Mouse (Mus musculus) forebrain, embryonic 13.5 days (tissue): ENCODE results near the gene Gm10428. TPM values are rescaled to one million over a fixed set of nuclear protein-coding genes. Genes with fewer than 3 reads are reported as not detected.
"Not testable (repeated sequence)": the region's sequence is repeated elsewhere in the genome, so short reads cannot be mapped to it uniquely, and the experiment has no call there.

Source experiments
- ATAC-seq: fragments of 200-750 bp; cut with Nextera tagmentation; 2 replicates; pipeline ENCODE4 v1.8.0; 2017
- H3K27ac ChIP-seq: fragments of 300-500 bp; sonication (generic); 2 replicates; pipeline ENCODE4 v1.5.1; 2015; ENCODE audit warnings: inconsistent platforms, mild to moderate bottlenecking, moderate library complexity
- H3K27me3 ChIP-seq: fragments of 300-500 bp; sonication (generic); 2 replicates; pipeline ENCODE4 v1.6.1; 2015; ENCODE audit warnings: mild to moderate bottlenecking, inconsistent platforms
- H3K36me3 ChIP-seq: fragments of 300-500 bp; sonication (generic); 2 replicates; pipeline ENCODE4 v1.6.1; 2015; ENCODE audit warnings: mild to moderate bottlenecking, inconsistent platforms; ENCODE audit not compliant: poor library complexity, severe bottlenecking
- H3K4me1 ChIP-seq: fragments of 300-500 bp; sonication (generic); 2 replicates; pipeline ENCODE4 v1.6.1; 2015; ENCODE audit warnings: inconsistent platforms
- H3K4me2 ChIP-seq: fragments of 300-500 bp; sonication (generic); 2 replicates; pipeline ENCODE4 v1.6.1; 2015; ENCODE audit warnings: inconsistent platforms, mild to moderate bottlenecking, moderate library complexity
- H3K4me3 ChIP-seq: fragments of 300-500 bp; sonication (generic); 2 replicates; pipeline ENCODE4 v1.5.1; 2015; ENCODE audit warnings: mild to moderate bottlenecking, inconsistent platforms
- H3K9ac ChIP-seq: fragments of 300-500 bp; sonication (generic); 2 replicates; pipeline ENCODE4 v1.6.1; 2015; ENCODE audit warnings: mild to moderate bottlenecking, inconsistent platforms
- H3K9me3 ChIP-seq: fragments of 300-500 bp; sonication (generic); replicated peaks from 2 replicates; pipeline ENCODE4 v1.6.1; 2016; ENCODE audit warnings: inconsistent platforms
- WGBS: fragments of 180-500 bp; shearing (Covaris S2); methylation state at CpG from one replicate; pipeline ENCODE4 v1.1.7; 2015; 5-methylcytosine and 5-hydroxymethylcytosine counted together
- polyA plus RNA-seq: library from polyadenylated mRNA; unstranded; fragments of >200 nt; fragmentation: Nextera tagmentation; extraction: Ambion mirVana; gene quantifications from 2 replicates; pipeline ENCODE4 v1.2.1, GENCODE M21; 2015

Gm10428 gene
- polyA plus RNA-seq, 1 experiment from 2014 or later, result not detected

GRCm38 (mm10) chr11:62747227-62747626 is 5.7 kb upstream of the Gm10428 start:
- no peak overlapping the region for H3K4me3 ChIP-seq
- H3K27me3 ChIP-seq, result 0 out of 2 replicates have a peak, but pooled peaks cover 3% of the 10 kb centered on the region
- no peaks in the 10 kb centered on the region for H3K36me3 ChIP-seq
- H3K4me2 ChIP-seq, result no peak overlapping the region
- 75% methylated on average over 9 of the region's 9 CpGs for WGBS
- H3K9me3 ChIP-seq, result no peaks in the 10 kb centered on the region
- H3K27ac ChIP-seq, result no peak overlapping the region
- ATAC-seq, result no peak
- H3K9ac ChIP-seq, result no peak overlapping the region
- H3K4me1 ChIP-seq, result peaks cover 7% of the 10 kb centered on the region; the same call in 1 of the 2 replicates

- H3K4me1 ChIP-seq, result peaks cover 7% of the 10 kb centered on the region; the same call in 1 of the 2 replicates
- no peak overlapping the region for H3K27ac ChIP-seq
- H3K27me3 ChIP-seq, result 0 out of 2 replicates have a peak, but pooled peaks cover 3% of the 10 kb centered on the region
- 81% methylated on average over 4 of the region's 4 CpGs for WGBS
- no peak overlapping the region for H3K9ac ChIP-seq
- H3K9me3 ChIP-seq, result no peaks in the 10 kb centered on the region
- H3K4me2 ChIP-seq, result no peak overlapping the region
- H3K36me3 ChIP-seq, result no peaks in the 10 kb centered on the region
- ATAC-seq, result no peak
- no peak overlapping the region for H3K4me3 ChIP-seq
These were observed 4.8 kb upstream of the Gm10428 start for GRCm38 (mm10) chr11:62748062-62748461.

GRCm38 (mm10) chr11:62749445-62749844 is 3.5 kb upstream of the Gm10428 start:
- 90% methylated on average over 13 of the region's 13 CpGs for WGBS
- not testable (repeated sequence) for H3K4me2 ChIP-seq, H3K27me3 ChIP-seq, H3K4me1 ChIP-seq, H3K9ac ChIP-seq, ATAC-seq, H3K4me3 ChIP-seq, H3K27ac ChIP-seq, H3K36me3 ChIP-seq, H3K9me3 ChIP-seq

DNA sequence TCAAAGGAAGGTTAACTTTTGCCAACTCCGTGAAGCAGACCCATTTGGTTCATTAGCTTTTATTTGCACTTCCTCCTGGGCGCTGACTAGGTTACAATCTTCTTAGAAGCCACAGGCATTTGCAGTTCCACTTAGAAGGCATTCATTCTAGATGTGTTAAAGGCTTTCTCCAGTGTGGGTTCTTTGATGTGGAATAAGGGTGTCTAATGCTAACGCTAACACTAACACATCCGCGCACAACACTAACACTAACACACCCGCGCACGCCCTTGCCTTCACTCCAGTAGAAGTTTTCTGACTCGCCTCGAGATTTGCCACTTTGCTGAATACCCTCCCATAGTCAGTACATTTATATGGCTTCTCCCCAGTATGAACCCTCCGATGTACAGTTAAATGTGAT is 709 bp upstream of the Gm10428 start:
- Histone ChIP-seq H3K4me3 (no peak overlapping the region), H3K4me1 (peaks cover 7% of the 10 kb centered on the region; the same call in 1 of the 2 replicates), H3K27me3 (peaks cover 7% of the 10 kb centered on the region; the same call in 1 of the 2 replicates), H3K9ac (no peak overlapping the region), H3K27ac (no peak overlapping the region), H3K36me3 (no peaks in the 10 kb centered on the region), H3K4me2 (no peak overlapping the region), H3K9me3 (no peaks in the 10 kb centered on the region)
- WGBS, result 65% methylated on average over 11 of the region's 11 CpGs
- no peak for ATAC-seq

DNA sequence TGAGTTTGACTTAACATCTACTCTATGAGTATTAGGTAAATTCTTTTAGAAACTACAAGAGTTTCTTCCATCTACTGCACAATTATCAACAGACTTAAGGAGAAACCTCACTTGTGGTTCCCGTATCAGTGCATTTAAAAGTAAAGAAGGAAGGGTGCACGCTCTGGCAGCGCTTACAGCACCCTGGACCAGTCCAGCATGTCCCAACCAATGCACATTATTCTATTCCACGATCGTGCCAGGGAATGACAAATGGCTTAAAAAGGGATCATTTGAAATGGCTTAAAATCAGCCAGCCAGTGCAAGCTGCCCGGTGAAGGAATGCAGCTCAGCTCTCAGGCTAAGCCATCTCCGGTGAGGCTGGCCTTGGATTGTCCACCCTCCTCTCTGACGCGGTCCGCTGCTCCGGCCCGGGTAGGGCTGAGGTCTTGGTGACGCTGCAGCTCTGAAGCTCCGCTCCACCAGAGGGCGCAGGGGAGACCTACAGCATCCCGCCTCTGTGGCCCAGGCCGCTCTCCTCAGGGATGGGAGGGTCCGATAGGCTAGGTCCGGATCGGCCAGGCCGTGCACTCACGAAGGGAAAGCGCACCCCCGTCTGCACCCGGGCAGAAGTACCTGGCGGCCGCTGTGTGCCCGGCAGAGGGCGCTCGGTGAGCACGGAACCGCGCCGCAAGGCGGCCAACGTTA is 3.7 kb downstream of the Gm10428 start:
- 8% methylated on average over 36 of the region's 36 CpGs for WGBS
- Histone ChIP-seq H3K27ac (no peak overlapping the region), H3K9ac (peak overlapping the region; percentile 52), H3K36me3 (no peaks in the 10 kb centered on the region), H3K4me2 (peak overlapping the region; percentile 63), H3K9me3 (no peaks in the 10 kb centered on the region), H3K4me3 (peak overlapping the region; percentile 38), H3K27me3 (peaks cover 13% of the 10 kb centered on the region), H3K4me1 (peaks cover 11% of the 10 kb centered on the region; the same call in 1 of the 2 replicates)
- peak; percentile 98 for ATAC-seq

GRCm38 (mm10) chr11:62757143-62757507 is 4.2 kb downstream of the Gm10428 start:
- Histone ChIP-seq H3K36me3 (no peaks in the 10 kb centered on the region), H3K4me1 (peaks cover 11% of the 10 kb centered on the region; the same call in 1 of the 2 replicates), H3K9ac (peak overlapping the region; percentile 52), H3K27me3 (peaks cover 13% of the 10 kb centered on the region), H3K27ac (no peak overlapping the region), H3K4me2 (peak overlapping the region; percentile 63), H3K4me3 (peak overlapping the region; percentile 38), H3K9me3 (no peaks in the 10 kb centered on the region)
- 8% methylated on average over 7 of the region's 7 CpGs for WGBS
- no peak; the same call in 1 of the 2 replicates for ATAC-seq

GRCm38 (mm10) chr11:62757906-62758305 is 5.0 kb downstream of the Gm10428 start:
- no peaks in the 10 kb centered on the region for H3K36me3 ChIP-seq
- no peaks in the 10 kb centered on the region for H3K9me3 ChIP-seq
- H3K9ac ChIP-seq, result 0 out of 2 replicates have a peak overlapping the region, but pooled peaks have one; percentile 52
- no peak overlapping the region for H3K4me2 ChIP-seq
- H3K27ac ChIP-seq, result no peak overlapping the region
- peaks cover 13% of the 10 kb centered on the region for H3K27me3 ChIP-seq
- WGBS, result 85% methylated on average over 6 of the region's 6 CpGs
- ATAC-seq, result no peak
- no peak overlapping the region for H3K4me3 ChIP-seq
- H3K4me1 ChIP-seq, result peaks cover 11% of the 10 kb centered on the region; the same call in 1 of the 2 replicates

DNA sequence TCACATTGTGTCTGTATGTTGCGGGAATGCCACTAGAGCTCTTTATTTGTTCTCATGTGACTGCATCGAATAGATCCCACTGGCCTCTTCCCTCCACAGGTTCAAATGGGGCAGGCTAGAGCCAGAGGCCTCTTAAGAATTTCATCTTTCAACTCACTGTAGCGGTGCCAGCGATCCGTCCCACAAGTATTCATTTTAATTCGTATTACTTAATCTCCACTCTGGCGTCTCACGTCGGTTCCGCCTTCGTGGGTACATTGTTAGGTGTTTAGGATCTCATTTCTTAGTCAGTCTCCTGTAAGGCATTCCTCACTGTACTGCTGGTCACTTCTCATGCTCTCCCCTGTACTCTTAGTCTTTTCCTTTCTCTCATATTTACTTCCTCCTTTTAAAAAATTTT is 5.6 kb downstream of the Gm10428 start:
- Histone ChIP-seq H3K27me3 (peaks cover 13% of the 10 kb centered on the region), H3K4me2 (no peak overlapping the region), H3K9ac (no peak overlapping the region), H3K4me3 (no peak overlapping the region), H3K4me1 (peaks cover 11% of the 10 kb centered on the region; the same call in 1 of the 2 replicates), H3K36me3 (no peaks in the 10 kb centered on the region), H3K27ac (no peak overlapping the region), H3K9me3 (no peaks in the 10 kb centered on the region)
- no peak for ATAC-seq
- 73% methylated on average over 11 of the region's 11 CpGs for WGBS

- no peak overlapping the region for H3K4me3 ChIP-seq
- no peak for ATAC-seq
- no peak overlapping the region for H3K9ac ChIP-seq
- H3K36me3 ChIP-seq, result no peaks in the 10 kb centered on the region
- no peak overlapping the region for H3K27ac ChIP-seq
- H3K4me1 ChIP-seq, result peaks cover 11% of the 10 kb centered on the region; the same call in 1 of the 2 replicates
- WGBS, result 73% methylated on average over 9 of the region's 9 CpGs
- H3K9me3 ChIP-seq, result no peaks in the 10 kb centered on the region
- no peak overlapping the region for H3K4me2 ChIP-seq
- H3K27me3 ChIP-seq, result peaks cover 8% of the 10 kb centered on the region
These were observed 8.0 kb downstream of the Gm10428 start for GRCm38 (mm10) chr11:62760755-62761457.

DNA sequence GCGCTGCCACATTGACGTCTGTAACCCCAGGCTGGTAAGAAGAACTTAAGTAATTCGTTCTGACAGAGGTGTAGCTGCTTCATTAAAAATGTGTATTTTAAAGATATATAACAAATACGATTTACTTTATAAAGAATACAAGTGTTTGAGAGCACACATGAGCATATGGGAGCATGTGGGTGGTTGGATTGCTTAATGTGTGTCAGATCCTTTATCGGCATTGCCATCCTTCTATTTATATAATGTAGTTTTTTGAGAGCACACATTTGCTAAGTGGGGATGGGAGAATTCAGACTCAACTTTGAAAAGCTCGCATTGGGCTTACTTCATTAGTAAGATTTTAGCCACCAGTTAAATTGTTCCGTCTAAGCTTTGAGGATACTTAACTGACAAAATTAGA is 23.6 kb downstream of the Gm10428 start:
- Histone ChIP-seq H3K4me1 (no peaks in the 10 kb centered on the region), H3K4me3 (no peak overlapping the region), H3K36me3 (peaks cover 61% of the 10 kb centered on the region), H3K27ac (no peak overlapping the region), H3K27me3 (no peaks in the 10 kb centered on the region), H3K9ac (no peak overlapping the region), H3K9me3 (peaks cover 56% of the 10 kb centered on the region), H3K4me2 (no peak overlapping the region)
- 96% methylated on average over 7 of the region's 7 CpGs for WGBS
- ATAC-seq, result no peak

GRCm38 (mm10) chr11:62788935-62789616 is 36.2 kb downstream of the Gm10428 start, which contains the start of gene Zfp286:
TSS of gene Zfp286 (minus strand) at chr11:62789462.
- 6% methylated on average over 34 of the region's 34 CpGs for WGBS
- H3K9me3 ChIP-seq, result 0 out of 2 replicates have a peak, but pooled peaks cover 3% of the 10 kb centered on the region
- peaks cover 8% of the 10 kb centered on the region for H3K4me1 ChIP-seq
- peak within 1 kb of the TSS; percentile 60 for H3K4me3 ChIP-seq
- no peaks in the 10 kb centered on the region for H3K27me3 ChIP-seq
- peak within 1 kb of the TSS; percentile 74 for H3K4me2 ChIP-seq
- ATAC-seq, result peak; percentile 97
- peak within 1 kb of the TSS; percentile 76 for H3K9ac ChIP-seq
- H3K27ac ChIP-seq, result 0 out of 2 replicates have a peak within 1 kb of the TSS, but pooled peaks have one; percentile 44
- peaks cover 34% of the 10 kb centered on the region for H3K36me3 ChIP-seq

GRCm38 (mm10) chr11:62789617-62789936 is 36.7 kb downstream of the Gm10428 start:
- 56% methylated on average over 3 of the region's 3 CpGs for whole genome bisulfite sequencing

More at GRCm38 (mm10) chr11:62789617-62789936, 36.7 kb downstream of the Gm10428 start:
- Histone ChIP-seq H3K27me3 (no peaks in the 10 kb centered on the region), H3K9me3 (0 out of 2 replicates have a peak, but pooled peaks cover 2% of the 10 kb centered on the region), H3K27ac (0 out of 2 replicates have a peak overlapping the region, but pooled peaks have one; percentile 44), H3K4me2 (peak overlapping the region; percentile 74), H3K4me1 (peaks cover 8% of the 10 kb centered on the region), H3K36me3 (peaks cover 29% of the 10 kb centered on the region), H3K4me3 (peak overlapping the region; percentile 60), H3K9ac (peak overlapping the region; percentile 61)
- no peak for ATAC-seq
